Mouse (Mus musculus): ENCODE measurements around the gene Sbk1. TPM values are rescaled to one million over a fixed set of nuclear protein-coding genes. Genes with fewer than 3 reads are reported as not detected.
"Not testable (repeated sequence)": the region's sequence is repeated elsewhere in the genome, so short reads cannot be mapped to it uniquely, and the experiment has no call there.

The Sbk1 gene
- total RNA-seq, 2 experiments from 2014 or later: 94.8 to 95.4 TPM

DNA sequence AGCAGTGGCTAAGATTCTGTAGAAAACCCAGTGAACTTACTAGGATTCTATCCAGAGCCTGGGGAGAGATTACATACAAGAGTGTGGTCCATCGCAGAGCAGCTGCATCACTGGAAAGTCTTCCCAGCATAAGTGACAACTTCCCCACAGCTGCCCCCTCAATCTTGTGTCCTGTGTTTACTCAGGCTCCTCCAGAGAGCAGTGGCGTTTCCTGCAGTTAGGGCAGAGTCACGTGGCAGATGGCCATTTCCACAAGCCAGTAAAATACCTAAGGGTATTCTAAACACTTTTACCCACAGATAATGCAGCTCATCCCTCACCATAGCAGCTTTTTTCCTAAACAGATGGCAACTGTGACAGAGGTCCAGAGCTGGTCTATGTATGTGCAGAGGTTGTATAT, 52.4 kb downstream of the Sbk1 start:
- intact Hi-C loops (cut with DNase I): loop anchor here (5.0 kb wide), 1 partner anchor 203 kb away; no protein-coding TSS in a partner anchor
- DNase-seq (ENCODE audit: low spot score in 2 of 2): no peak

GRCm38 (mm10) chr7:126325576-126326273, 53.3 kb downstream of the Sbk1 start:
- DNase-seq (ENCODE audit: low spot score in 2 of 2); intact Hi-C loops (cut with DNase I): not testable (repeated sequence)

DNA sequence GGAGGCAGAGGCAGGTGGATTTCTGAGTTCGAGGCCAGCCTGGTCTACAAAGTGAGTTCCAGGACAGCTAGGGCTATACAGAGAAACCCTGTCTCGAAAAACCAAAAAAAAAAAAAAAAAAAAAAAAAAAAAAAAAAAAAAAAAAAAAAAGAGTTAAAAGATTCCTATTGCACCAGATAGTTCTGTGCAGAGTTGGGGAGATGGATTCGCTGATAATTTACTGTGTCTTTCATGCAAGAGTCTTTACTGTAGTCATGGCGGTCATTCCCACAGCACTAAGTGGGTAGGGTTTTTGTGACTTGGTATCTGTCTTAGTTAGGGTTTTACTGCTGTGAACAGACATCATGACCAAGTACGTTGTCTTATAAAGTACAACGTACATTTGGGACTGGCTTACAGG, 56.4 kb downstream of the Sbk1 start:
- intact Hi-C loops (cut with DNase I); DNase-seq (ENCODE audit: low spot score in 2 of 2): not testable (repeated sequence)

DNA sequence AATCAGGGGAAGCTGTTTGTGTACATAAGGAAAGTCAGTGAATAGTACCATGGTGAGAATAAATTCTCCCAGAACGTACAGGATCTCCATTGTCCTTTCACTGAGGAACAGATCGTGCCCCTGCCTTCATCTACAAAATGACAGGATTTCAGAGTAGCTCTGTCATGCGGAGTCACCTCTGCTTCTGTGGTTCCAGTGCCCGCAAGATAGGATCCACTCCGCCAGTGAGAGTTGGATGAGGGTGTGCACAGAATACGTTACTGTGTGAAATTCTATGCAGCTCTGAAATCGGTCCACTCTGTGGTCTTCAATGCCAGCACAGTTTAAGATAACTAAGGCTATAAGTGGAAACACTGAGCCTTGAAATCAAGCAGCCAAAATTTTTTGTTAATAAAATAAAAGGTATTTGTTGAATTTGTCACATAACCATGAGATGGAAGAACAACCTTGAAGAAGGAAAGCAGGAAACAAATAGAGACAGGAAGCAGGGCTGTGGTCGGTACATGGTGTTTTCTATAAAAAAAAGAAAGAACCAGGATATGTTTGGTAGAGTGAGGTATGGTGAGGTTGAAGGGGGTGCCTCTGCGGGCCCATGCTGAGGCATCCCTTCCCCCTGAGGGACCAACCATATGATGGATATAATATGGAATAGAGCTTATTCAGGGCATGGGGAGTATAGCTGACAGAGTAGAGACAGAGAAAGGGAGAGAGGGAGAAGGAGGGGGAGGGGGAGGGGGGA, 57.7 kb downstream of the Sbk1 start:
- no peak for DNase-seq (ENCODE audit: low spot score in 2 of 2)
- intact Hi-C loops (cut with DNase I): no loop called here

DNA sequence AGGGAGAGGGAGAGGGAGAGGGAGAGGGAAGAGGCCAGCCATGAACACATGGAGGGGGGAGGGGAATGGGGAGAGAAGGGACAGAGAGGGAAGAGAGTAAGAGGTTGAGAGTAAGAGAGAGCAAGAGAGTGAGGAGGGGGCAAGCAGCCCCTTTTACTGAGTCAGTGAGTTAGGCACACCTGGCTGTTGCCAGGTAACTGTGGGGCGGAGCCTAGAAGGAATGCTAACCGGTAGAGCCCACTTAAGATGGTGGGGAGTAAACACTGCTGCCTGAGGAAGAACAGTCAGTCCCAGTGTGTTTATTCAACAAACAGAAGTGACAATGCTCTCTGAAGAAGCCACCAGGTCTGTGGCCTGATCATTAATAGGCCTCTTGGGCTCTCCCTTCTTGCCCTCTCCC, 58.3 kb downstream of the Sbk1 start:
- no peak for DNase-seq (ENCODE audit: low spot score in 2 of 2)
- intact Hi-C loops (cut with DNase I): no loop called here

DNA sequence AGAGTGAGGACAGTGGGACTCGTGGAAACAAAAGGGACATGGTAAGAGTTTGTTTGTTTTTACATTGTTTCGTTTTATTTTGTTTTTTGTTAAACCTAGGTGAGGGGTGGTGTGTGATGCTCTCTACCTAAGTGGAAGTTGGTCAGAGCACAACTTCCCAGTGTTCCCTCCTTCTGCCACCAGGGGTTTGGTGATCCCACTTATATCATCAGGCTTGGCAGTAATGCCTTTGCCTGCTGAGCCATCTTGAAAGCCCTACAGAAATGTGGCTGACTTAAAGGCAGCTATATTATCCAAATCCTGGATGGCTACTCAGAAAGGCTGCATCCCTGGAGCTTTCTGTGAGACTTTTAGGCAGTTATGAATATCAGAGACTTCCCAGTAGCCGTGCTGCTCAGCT, 60.3 kb downstream of the Sbk1 start:
- intact Hi-C loops (cut with DNase I): no loop called here
- no peak for DNase-seq (ENCODE audit: low spot score in 2 of 2)

GRCm38 (mm10) chr7:126335556-126335955, 63.1 kb downstream of the Sbk1 start:
- intact Hi-C loops (cut with DNase I): no loop called here
- no peak for DNase-seq (ENCODE audit: low spot score in 2 of 2)

DNA sequence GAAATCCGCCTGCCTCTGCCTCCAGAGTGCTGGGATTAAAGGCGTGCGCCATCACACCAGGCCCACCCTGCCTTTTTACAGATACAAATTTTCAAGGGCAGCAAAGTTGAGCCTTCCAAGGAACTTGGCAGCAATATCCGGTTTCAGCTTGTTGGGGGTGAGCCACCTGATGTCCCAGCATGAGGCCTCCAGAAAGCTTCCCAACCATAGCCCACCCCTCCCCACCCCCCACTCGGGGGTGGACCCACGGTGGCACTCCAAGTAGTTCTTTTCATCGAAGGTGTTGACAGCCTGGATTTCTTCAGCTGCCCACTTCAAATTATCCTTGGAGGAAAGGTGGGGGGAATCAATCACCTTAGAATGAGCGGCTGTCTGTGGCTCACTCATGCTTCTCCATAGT, 66.5 kb downstream of the Sbk1 start:
- intact Hi-C loops (cut with DNase I): no loop called here

GRCm38 (mm10) chr7:126339521-126339971, 67.1 kb downstream of the Sbk1 start:
- DNase-seq (ENCODE audit: low spot score in 2 of 2): no peak
- intact Hi-C loops (cut with DNase I): no loop called here

More for the DNA sequence above, 66.5 kb downstream of the Sbk1 start:
- DNase-seq (ENCODE audit: low spot score in 2 of 2): no peak

GRCm38 (mm10) chr7:126340206-126340618, 67.8 kb downstream of the Sbk1 start:
- intact Hi-C loops (cut with DNase I): no loop called here
- no peak for DNase-seq (ENCODE audit: low spot score in 2 of 2)

DNA sequence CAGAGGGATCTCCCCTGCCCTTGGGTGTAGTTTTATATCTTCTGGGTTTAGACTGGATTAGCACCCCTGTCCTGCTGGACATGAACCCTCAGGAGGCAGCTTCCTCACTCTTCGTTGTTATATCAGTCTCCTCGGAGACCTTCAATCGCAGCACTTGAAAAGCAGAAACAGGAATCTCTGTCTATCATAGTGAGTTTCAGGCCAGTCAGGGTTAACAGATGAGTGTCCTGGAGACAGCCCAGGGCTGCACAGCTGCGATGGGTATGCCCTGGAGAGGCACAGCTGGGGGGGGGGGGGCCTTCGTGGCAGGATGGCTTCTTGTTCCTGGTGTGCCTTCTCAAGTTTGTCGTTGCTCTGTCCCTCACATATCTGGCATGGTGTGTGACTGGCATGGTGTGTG, 68.5 kb downstream of the Sbk1 start:
- DNase-seq (ENCODE audit: low spot score in 2 of 2): no peak
- intact Hi-C loops (cut with DNase I): no loop called here

Other genes with a start within 250 kb of the Sbk1 start
- 10 to 100 TPM; 51.7 to 54.5 TPM for gene Gsg1l, start 190.2 kb upstream of the Sbk1 start, total RNA-seq (2021)
- 100 to 1,000 TPM in 1 of 2 experiments, 10 to 100 TPM in 1; 97.8 to 106 TPM for gene Xpo6, start 72.1 kb upstream of the Sbk1 start, total RNA-seq (2021)
- gene Lat, start 97.0 kb downstream of the Sbk1 start, total RNA-seq (2021): under 1 TPM; 0.30 to 0.33 TPM
- 10 to 100 TPM; 83.2 to 86.3 TPM for gene Spns1, start 104.8 kb downstream of the Sbk1 start, total RNA-seq (2021)
- gene Nfatc2ip, start 124.1 kb downstream of the Sbk1 start, total RNA-seq (2021): 1 to 10 TPM; 5.1 to 7.4 TPM
- gene Cd19, start 142.3 kb downstream of the Sbk1 start, total RNA-seq (2021): not detected
- 10 to 100 TPM; 11.4 to 12.6 TPM for gene Rabep2, start 156.1 kb downstream of the Sbk1 start, total RNA-seq (2021)
- under 1 TPM in 1 of 2 experiments, not detected in 1; 0.21 TPM for gene Atp2a1, start 190.5 kb downstream of the Sbk1 start, total RNA-seq (2021)
- gene Sh2b1, start 202.8 kb downstream of the Sbk1 start, total RNA-seq (2021): 10 to 100 TPM; 68.4 to 75.0 TPM
- 10 to 100 TPM; 81.4 to 87.8 TPM for gene Tufm, start 214.7 kb downstream of the Sbk1 start, total RNA-seq (2021)
- 100 to 1,000 TPM; 116 to 119 TPM for gene Atxn2l, start 230.8 kb downstream of the Sbk1 start, total RNA-seq (2021)